Mouse (Mus musculus) mouse trophoblast stem cell (cell line): ENCODE measurements around the gene Gm47429.
"Not testable (repeated sequence)": the region's sequence is repeated elsewhere in the genome, so short reads cannot be mapped to it uniquely, and the experiment has no call there.

ENCODE experiments used
- in situ Hi-C, 2 experiments: fragments of 300-500 bp; cut with MseI, MboI; formaldehyde crosslinking; loops; 2 replicates in 1 of 2; 3 replicates in 1 of 2; pipeline ENCODE4 v1.15.1; 2025

Gene Gm47429

GRCm38 (mm10) chr13:50443812-50444211 lies at the start of gene Gm47429:
Gene Gm47429, minus strand, starts transcription at chr13:50443912.
- in situ Hi-C loops, result no loop called here

DNA sequence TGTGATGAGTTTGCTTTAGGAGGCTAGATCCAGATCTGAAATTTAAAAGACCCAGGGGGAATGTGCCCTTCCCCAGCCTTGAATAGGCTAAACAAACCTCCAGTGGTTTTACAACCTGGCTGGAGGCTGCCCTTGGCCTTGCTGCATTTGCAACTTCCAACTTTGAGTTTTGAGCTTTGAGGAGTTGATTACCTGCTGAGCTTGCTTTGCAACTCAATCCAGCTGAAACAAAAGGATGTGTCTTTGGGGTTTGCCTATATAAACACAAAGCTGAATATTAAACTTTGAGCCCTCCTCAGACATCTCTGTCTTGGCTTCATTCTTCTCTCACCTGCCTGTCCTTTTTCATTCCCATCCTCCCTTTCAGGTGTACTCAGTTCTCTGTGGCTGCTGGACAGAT lies 44.8 kb upstream of the Gm47429 start:
- in situ Hi-C loops, result not testable (repeated sequence)

GRCm38 (mm10) chr13:50467007-50467406 lies 23.3 kb upstream of the Gm47429 start, which contains the start of gene Nutm2:
Gene Nutm2, plus strand, starts transcription at chr13:50467307.
- in situ Hi-C loops, result no loop called here

GRCm38 (mm10) chr13:50464621-50465562 lies 21.2 kb upstream of the Gm47429 start:
- in situ Hi-C loops, result no loop called here

DNA sequence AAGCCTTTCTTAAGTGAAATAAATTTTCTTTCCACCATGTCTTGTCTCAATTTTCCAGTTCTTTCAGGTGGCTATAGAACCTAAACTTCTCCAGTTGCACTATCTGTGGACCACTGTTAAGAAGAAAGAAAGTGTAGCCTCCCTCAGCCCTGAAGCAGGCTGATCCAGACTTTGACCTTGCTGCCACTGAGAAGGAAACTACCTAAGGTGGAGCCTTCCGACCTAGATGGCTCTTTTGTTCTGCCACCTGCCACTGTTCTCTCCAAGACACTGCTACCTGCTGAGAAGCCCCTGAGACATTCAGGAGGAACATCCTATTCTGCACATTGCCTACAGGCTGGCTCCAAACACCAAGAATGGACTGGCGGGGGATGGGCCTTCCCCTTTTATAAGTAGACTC lies 16.7 kb upstream of the Gm47429 start:
- in situ Hi-C loops, result not testable (repeated sequence)

DNA sequence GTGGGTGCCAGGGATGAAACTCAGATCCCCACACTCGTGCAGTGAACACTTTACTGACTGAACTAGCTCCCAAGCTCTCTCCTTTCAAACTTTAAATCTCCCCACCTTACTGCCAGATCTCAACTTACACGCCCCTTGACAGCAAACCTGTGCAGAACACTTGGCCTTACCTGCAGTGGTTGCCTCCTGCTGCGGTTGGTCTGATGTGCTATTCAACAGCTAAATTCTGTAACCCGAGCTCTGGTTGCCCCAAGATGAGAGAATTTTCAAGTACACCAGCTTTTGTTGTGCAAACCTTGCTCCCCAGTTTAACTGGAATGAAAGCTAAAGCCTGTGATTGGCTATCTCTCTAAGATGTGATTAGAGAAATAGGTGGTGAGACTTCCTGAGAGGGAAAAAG lies 9.7 kb upstream of the Gm47429 start:
- in situ Hi-C loops, result no loop called here

- in situ Hi-C loops, result not testable (repeated sequence)
Observed at GRCm38 (mm10) chr13:50452266-50452665, 8.6 kb upstream of the Gm47429 start.

GRCm38 (mm10) chr13:50445261-50445660 lies 1.5 kb upstream of the Gm47429 start:
- in situ Hi-C loops, result no loop called here

GRCm38 (mm10) chr13:50426686-50427085 lies 17.0 kb downstream of the Gm47429 start:
- in situ Hi-C loops, result no loop called here

- in situ Hi-C loops, result no loop called here
Observed at GRCm38 (mm10) chr13:50424517-50424916, 19.2 kb downstream of the Gm47429 start.

DNA sequence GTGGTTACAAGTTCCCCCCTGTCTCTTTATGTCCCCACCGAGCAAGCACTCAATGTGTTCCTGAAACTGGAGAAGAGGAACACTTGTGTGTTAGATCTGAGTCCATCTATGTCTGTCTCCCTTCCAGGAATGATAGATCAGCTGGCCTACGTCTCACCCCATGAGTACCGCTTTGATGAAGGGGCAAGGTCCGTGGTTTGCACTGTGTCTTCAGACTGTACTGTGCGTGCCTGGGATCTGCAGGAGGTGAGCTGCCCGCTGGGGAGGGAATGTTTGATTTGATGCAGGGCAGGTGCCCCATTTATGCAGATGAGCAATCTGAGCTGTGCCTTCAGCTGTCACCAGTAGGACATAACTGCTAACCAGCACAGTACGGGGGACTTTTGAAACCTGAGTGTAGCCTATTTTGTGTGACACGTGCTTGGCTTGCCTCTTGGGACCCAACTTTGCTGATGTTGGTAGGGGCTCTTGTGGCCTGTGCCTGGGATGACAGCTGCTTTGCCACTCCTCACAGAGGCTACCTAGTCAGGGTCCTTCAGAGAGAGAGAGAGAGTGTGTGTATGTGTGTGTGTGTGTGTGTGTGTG lies 20.0 kb downstream of the Gm47429 start:
- in situ Hi-C loops, result no loop called here

- in situ Hi-C loops, result no loop called here
Observed at GRCm38 (mm10) chr13:50418421-50418820, 25.3 kb downstream of the Gm47429 start.

GRCm38 (mm10) chr13:50417389-50418183 lies 26.1 kb downstream of the Gm47429 start, which contains the start of gene Fbxw17:
Gene Fbxw17, plus strand, starts transcription at chr13:50417864.
- in situ Hi-C loops, result no loop called here
